Mouse (Mus musculus) spleen, postnatal 4 days (tissue): ENCODE measurements at regions not wholly inside any gene's neighbourhood (a gene's known extent, or its start where the extent isn't known, plus 50 kb on each side); places are given as distances from the start of the nearest gene placed in this dataset.

Source experiments
- DNase-seq, 2 experiments: peaks; one replicate each; pipeline ENCODE4 v3.0.0; 2022; ENCODE audit warnings: low spot score in 2 of 2

GRCm38 (mm10) chr9:72217296-72218028 is 57.2 kb upstream of the Zfp280d start:
- no peak for DNase-seq

GRCm38 (mm10) chr9:72218736-72219135 is 55.9 kb upstream of the Zfp280d start:
- no peak for DNase-seq

- no peak for DNase-seq
Measured at GRCm38 (mm10) chr9:72219892-72220291, 54.8 kb upstream of the Zfp280d start.

GRCm38 (mm10) chr9:72221333-72221732 is 53.3 kb upstream of the Zfp280d start:
- DNase-seq, result no peak
